Comparison of ENCODE assay signal across 18 mouse cellular contexts in genomic region chr9:42920190-42920589, GRCm38 (mm10). TPM values are rescaled to one million over a fixed set of nuclear protein-coding genes. Genes with fewer than 3 reads are reported as not detected.
A peak's percentile ranks its signal among the peaks of the same experiment; 100 is the strongest.
DNase-seq lines count a peak whose midpoint lies in the region; ATAC-seq and TF ChIP-seq lines count a peak whose summit lies in the region.
"Had no signal": no experiment of that assay in that cellular context is flagged by ENCODE, and none has a peak within 500 bp of the region (broad histone marks: within the 10 kb centered on the region; RNA-seq: fewer than 3 reads in every experiment).

No protein-coding gene starts in this region.

- no peak overlapping the region for H3K4me3 ChIP-seq in hindbrain, postnatal 0 days (ENCODE audit: low read length)
- H3K4me3 ChIP-seq in hindbrain, embryonic 10.5 days, result no peak overlapping the region
- H3K4me3 ChIP-seq in lung, embryonic 14.5 days (ENCODE audit: low read depth, low read length), result no peak overlapping the region
- H3K4me3 ChIP-seq: neural tube, embryonic 15.5 days had no signal

- no peak overlapping the region for H3K4me2 ChIP-seq in hindbrain, postnatal 0 days (ENCODE audit: low read depth, low read length)
- no peak overlapping the region for H3K4me2 ChIP-seq in lung, embryonic 14.5 days
- H3K4me2 ChIP-seq: heart, embryonic 11.5 days; neural tube, embryonic 15.5 days had no signal

- no peak overlapping the region for H3K9ac ChIP-seq in hindbrain, postnatal 0 days (replicated peaks; ENCODE audit: low read length)
- H3K9ac ChIP-seq in lung, embryonic 14.5 days, result no peak overlapping the region
- H3K9ac ChIP-seq: neural tube, embryonic 15.5 days had no signal

- no peak overlapping the region for H3K27ac ChIP-seq in hindbrain, postnatal 0 days
- H3K27ac ChIP-seq in hindbrain, embryonic 10.5 days, result no peak overlapping the region
- no peak overlapping the region for H3K27ac ChIP-seq in lung, embryonic 14.5 days (ENCODE audit: low read depth)
- H3K27ac ChIP-seq: neural tube, embryonic 15.5 days had no signal

- H3K9me3 ChIP-seq in hindbrain, postnatal 0 days (ENCODE audit: low read length), result no peaks in the 10 kb centered on the region
- H3K9me3 ChIP-seq in hindbrain, embryonic 10.5 days, result no peaks in the 10 kb centered on the region
- H3K9me3 ChIP-seq in lung, embryonic 14.5 days (ENCODE audit: low read depth, low read length), result no peaks in the 10 kb centered on the region
- H3K9me3 ChIP-seq: neural tube, embryonic 15.5 days had no signal

- peak; percentile 51 for TF ChIP-seq CTCF in hindbrain, postnatal 0 days (IDR thresholded peaks at IDR 0.05; ENCODE audit: low read depth)
- TF ChIP-seq CTCF in lung, embryonic 14.5 days (IDR thresholded peaks at IDR 0.05; ENCODE audit: low read depth), result peak; percentile 59

- WGBS in hindbrain, postnatal 0 days, result 50% methylated on average over 7 of the region's 7 CpGs
- 52% methylated on average over 7 of the region's 7 CpGs for WGBS in hindbrain, embryonic 10.5 days
- WGBS in lung, embryonic 14.5 days, result 39% methylated on average over 7 of the region's 7 CpGs

- ATAC-seq in hindbrain, postnatal 0 days, result no peak
- no peak for ATAC-seq in lung, embryonic 14.5 days (ENCODE audit: insufficient read depth)

- no peaks in the 10 kb centered on the region for H3K36me3 ChIP-seq in hindbrain, postnatal 0 days (ENCODE audit: insufficient read depth, low read length)
- H3K36me3 ChIP-seq in hindbrain, embryonic 10.5 days, result no peaks in the 10 kb centered on the region
- no peaks in the 10 kb centered on the region for H3K36me3 ChIP-seq in lung, embryonic 14.5 days (ENCODE audit: insufficient read depth)
- H3K36me3 ChIP-seq: neural tube, embryonic 15.5 days had no signal

- DNase-seq in hindbrain, postnatal 0 days (ENCODE audit: low spot score), result peak; percentile 53
- DNase-seq in hindbrain, embryonic 10.5 days (ENCODE audit: low spot score), result no peak
- no peak for DNase-seq in lung, embryonic 14.5 days
- no peak for DNase-seq in lung, postnatal 4 days
- peak; percentile 55 for DNase-seq in right cerebral cortex, postnatal 4 days
- no peak for DNase-seq in right cerebral cortex, postnatal 25 days
- DNase-seq in testis, postnatal 14 days (ENCODE audit: low spot score), result peak; percentile 46
- no peak for DNase-seq in kidney, postnatal 14 days
- DNase-seq: adrenal gland, postnatal 14 days; cerebellum, postnatal 25 days; gastrocnemius, postnatal 14 days; kidney, adult 18-20 months; lung, postnatal 36 days; thymus, postnatal 36 days had no signal

- H3K4me1 ChIP-seq in hindbrain, postnatal 0 days (ENCODE audit: insufficient read depth, low read length), result no peaks in the 10 kb centered on the region
- H3K4me1 ChIP-seq in hindbrain, embryonic 10.5 days (replicated peaks), result peaks cover 26% of the 10 kb centered on the region
- peaks cover 10% of the 10 kb centered on the region; the same call in 1 of the 2 replicates for H3K4me1 ChIP-seq in lung, embryonic 14.5 days (ENCODE audit: insufficient read depth)

- no peaks in the 10 kb centered on the region for H3K27me3 ChIP-seq in hindbrain, postnatal 0 days (ENCODE audit: insufficient read depth, low read length)
- peaks cover 22% of the 10 kb centered on the region for H3K27me3 ChIP-seq in hindbrain, embryonic 10.5 days (ENCODE audit: insufficient read depth, poor library complexity, severe bottlenecking)
- H3K27me3 ChIP-seq in lung, embryonic 14.5 days (ENCODE audit: insufficient read depth, low read length), result no peaks in the 10 kb centered on the region
- H3K27me3 ChIP-seq: neural tube, embryonic 15.5 days had no signal

RNA-seq across cellular contexts. Expression of gene Grik4, which starts 24.1 kb away (rescaled TPM):
- total RNA-seq in hindbrain, postnatal 0 days (2014; rRNA removed), result 14.8 and 18.2 TPM in 2 replicates
- 8.9 and 9.4 TPM in 2 replicates for polyA plus RNA-seq in hindbrain, postnatal 0 days (2015; fragmentation: Nextera tagmentation; extraction: Ambion mirVana)
- polyA plus RNA-seq in hindbrain, embryonic 10.5 days (2016; fragmentation: Nextera tagmentation; extraction: Ambion mirVana), result 1.5 and 2.9 TPM in 2 replicates
- 1.6 and 2.2 TPM in 2 replicates for polyA plus RNA-seq in lung, embryonic 14.5 days (2014; fragmentation: Nextera tagmentation; extraction: Ambion mirVana)
- total RNA-seq: hematopoietic stem cell, adult 5-6 weeks; MEL had no signal

Comparison
In these comparisons a context has a peak if more than half of its experiments do, and no peak if none do; other contexts are left out.
1. DNase-seq: peak in hindbrain, postnatal 0 days (single experiment), right cerebral cortex, postnatal 4 days (single experiment) and testis, postnatal 14 days (single experiment); none in hindbrain, embryonic 10.5 days (single experiment), lung, embryonic 14.5 days (single experiment), lung, postnatal 4 days (0 of 2), right cerebral cortex, postnatal 25 days (single experiment) and kidney, postnatal 14 days (single experiment).